Mouse (Mus musculus): ENCODE results near the gene Cybb. TPM values are rescaled to one million over a fixed set of nuclear protein-coding genes. Genes with fewer than 3 reads are reported as not detected.

The Cybb gene
- total and polyA plus RNA-seq, 3 experiments: 0.05 TPM; not detected in 1

GRCm38 (mm10) chrX:9470811-9471388 lies 16.7 kb downstream of the Cybb start:
- Histone ChIP-seq H3K27me3 (ENCODE audit: insufficient read depth, low read length) (no peaks in the 10 kb centered on the region), H3K4me3 (ENCODE audit: low read depth, low read length) (no peak overlapping the region), H3K36me3 (replicated peaks) (no peaks in the 10 kb centered on the region), H3K9me3 (replicated peaks) (no peaks in the 10 kb centered on the region), H3K4me1 (ENCODE audit: insufficient read depth, low read depth, low read length) (no peaks in the 10 kb centered on the region)
- ATAC-seq (ENCODE audit: extremely low read depth, insufficient number of reproducible peaks, low FRiP score, poor library complexity, severe bottlenecking): no peak
- TF ChIP-seq TAL1 (conservative IDR thresholded peaks at IDR 0.05; ENCODE audit: low read depth, low read length) (no peak), GATA2 (IDR thresholded peaks at IDR 0.05; ENCODE audit: borderline replicate concordance, low read depth, low read length) (no peak), CTCF (IDR thresholded peaks at IDR 0.05; ENCODE audit: low read depth, low read length) (no peak), GATA1 (IDR thresholded peaks at IDR 0.05; ENCODE audit: borderline replicate concordance, low read length) (no peak), POLR2AphosphoS5 (IDR thresholded peaks at IDR 0.05; ENCODE audit: insufficient replicate concordance, low read depth, low read length) (no peak)
- no peak for DNase-seq (ENCODE audit: low spot score)

GRCm38 (mm10) chrX:9469100-9469499 lies 18.5 kb downstream of the Cybb start:
- H3K4me3 ChIP-seq (ENCODE audit: low read depth, low read length): no peak overlapping the region
- ATAC-seq (ENCODE audit: extremely low read depth, insufficient number of reproducible peaks, low FRiP score, poor library complexity, severe bottlenecking): no peak
- no peaks in the 10 kb centered on the region for H3K9me3 ChIP-seq (replicated peaks)
- H3K36me3 ChIP-seq (replicated peaks): no peaks in the 10 kb centered on the region
- H3K27me3 ChIP-seq (ENCODE audit: insufficient read depth, low read length): no peaks in the 10 kb centered on the region
- no peaks in the 10 kb centered on the region for H3K4me1 ChIP-seq (ENCODE audit: insufficient read depth, low read depth, low read length)
- no peak for DNase-seq (ENCODE audit: low spot score)
- TF ChIP-seq GATA1 (IDR thresholded peaks at IDR 0.05; ENCODE audit: borderline replicate concordance, low read length) (no peak), CTCF (IDR thresholded peaks at IDR 0.05; ENCODE audit: low read depth, low read length) (no peak), TAL1 (conservative IDR thresholded peaks at IDR 0.05; ENCODE audit: low read depth, low read length) (no peak), GATA2 (IDR thresholded peaks at IDR 0.05; ENCODE audit: borderline replicate concordance, low read depth, low read length) (no peak), POLR2AphosphoS5 (IDR thresholded peaks at IDR 0.05; ENCODE audit: insufficient replicate concordance, low read depth, low read length) (no peak)

- no peak overlapping the region for H3K4me3 ChIP-seq (ENCODE audit: low read depth, low read length)
- no peaks in the 10 kb centered on the region for H3K27me3 ChIP-seq (ENCODE audit: insufficient read depth, low read length)
- DNase-seq (ENCODE audit: low spot score) (no peak), ATAC-seq (ENCODE audit: extremely low read depth, insufficient number of reproducible peaks, low FRiP score, poor library complexity, severe bottlenecking) (no peak)
- no peaks in the 10 kb centered on the region for H3K36me3 ChIP-seq (replicated peaks)
- no peaks in the 10 kb centered on the region for H3K9me3 ChIP-seq (replicated peaks)
- no peaks in the 10 kb centered on the region for H3K4me1 ChIP-seq (ENCODE audit: insufficient read depth, low read depth, low read length)
- TF ChIP-seq POLR2AphosphoS5 (IDR thresholded peaks at IDR 0.05; ENCODE audit: insufficient replicate concordance, low read depth, low read length) (no peak), TAL1 (conservative IDR thresholded peaks at IDR 0.05; ENCODE audit: low read depth, low read length) (no peak), GATA1 (IDR thresholded peaks at IDR 0.05; ENCODE audit: borderline replicate concordance, low read length) (no peak), GATA2 (IDR thresholded peaks at IDR 0.05; ENCODE audit: borderline replicate concordance, low read depth, low read length) (no peak), CTCF (IDR thresholded peaks at IDR 0.05; ENCODE audit: low read depth, low read length) (no peak)
These were observed 20.6 kb downstream of the Cybb start for GRCm38 (mm10) chrX:9467020-9467419.

GRCm38 (mm10) chrX:9465890-9466289 lies 21.7 kb downstream of the Cybb start:
- no peaks in the 10 kb centered on the region for H3K9me3 ChIP-seq (replicated peaks)
- H3K36me3 ChIP-seq (replicated peaks): no peaks in the 10 kb centered on the region
- ATAC-seq (ENCODE audit: extremely low read depth, insufficient number of reproducible peaks, low FRiP score, poor library complexity, severe bottlenecking): no peak
- no peak for TF ChIP-seq GATA1 (IDR thresholded peaks at IDR 0.05; ENCODE audit: borderline replicate concordance, low read length)
- no peak for TF ChIP-seq CTCF (IDR thresholded peaks at IDR 0.05; ENCODE audit: low read depth, low read length)
- TF ChIP-seq POLR2AphosphoS5 (IDR thresholded peaks at IDR 0.05; ENCODE audit: insufficient replicate concordance, low read depth, low read length): no peak
- TF ChIP-seq TAL1 (conservative IDR thresholded peaks at IDR 0.05; ENCODE audit: low read depth, low read length): no peak
- no peak for TF ChIP-seq GATA2 (IDR thresholded peaks at IDR 0.05; ENCODE audit: borderline replicate concordance, low read depth, low read length)
- DNase-seq (ENCODE audit: low spot score): no peak
- H3K27me3 ChIP-seq (ENCODE audit: insufficient read depth, low read length): no peaks in the 10 kb centered on the region
- no peaks in the 10 kb centered on the region for H3K4me1 ChIP-seq (ENCODE audit: insufficient read depth, low read depth, low read length)
- no peak overlapping the region for H3K4me3 ChIP-seq (ENCODE audit: low read depth, low read length)

- ATAC-seq (ENCODE audit: extremely low read depth, insufficient number of reproducible peaks, low FRiP score, poor library complexity, severe bottlenecking): no peak
These were observed 24.9 kb downstream of the Cybb start for GRCm38 (mm10) chrX:9462671-9463070.

DNA sequence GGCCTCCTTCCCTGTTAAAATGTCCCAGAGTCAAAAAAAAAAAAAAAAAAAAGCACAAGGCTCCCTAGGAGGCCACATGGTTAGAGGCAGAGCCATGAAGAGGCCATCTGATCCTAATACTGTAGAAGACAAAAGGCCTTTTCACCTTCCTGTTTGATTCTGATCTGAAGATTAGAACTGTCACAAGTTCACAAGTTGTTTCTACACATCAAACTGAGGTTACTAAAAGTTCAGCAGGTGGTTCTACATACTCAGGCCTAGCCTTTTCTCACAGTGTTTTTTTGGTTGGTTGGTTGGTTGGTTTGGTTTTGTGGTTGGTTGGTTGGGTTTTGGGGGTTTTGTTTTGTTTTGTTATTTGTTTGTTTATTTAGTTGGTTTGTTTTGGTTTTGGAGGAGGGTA lies 26.2 kb downstream of the Cybb start:
- no peaks in the 10 kb centered on the region for H3K9me3 ChIP-seq (replicated peaks)
- no peak for TF ChIP-seq GATA1 (IDR thresholded peaks at IDR 0.05; ENCODE audit: borderline replicate concordance, low read length)
- TF ChIP-seq CTCF (IDR thresholded peaks at IDR 0.05; ENCODE audit: low read depth, low read length): no peak
- TF ChIP-seq TAL1 (conservative IDR thresholded peaks at IDR 0.05; ENCODE audit: low read depth, low read length): no peak
- no peak for TF ChIP-seq GATA2 (IDR thresholded peaks at IDR 0.05; ENCODE audit: borderline replicate concordance, low read depth, low read length)
- no peak for TF ChIP-seq POLR2AphosphoS5 (IDR thresholded peaks at IDR 0.05; ENCODE audit: insufficient replicate concordance, low read depth, low read length)
- no peaks in the 10 kb centered on the region for H3K36me3 ChIP-seq (replicated peaks)
- H3K4me3 ChIP-seq (ENCODE audit: low read depth, low read length): no peak overlapping the region
- no peak for ATAC-seq (ENCODE audit: extremely low read depth, insufficient number of reproducible peaks, low FRiP score, poor library complexity, severe bottlenecking)
- no peaks in the 10 kb centered on the region for H3K27me3 ChIP-seq (ENCODE audit: insufficient read depth, low read length)
- no peaks in the 10 kb centered on the region for H3K4me1 ChIP-seq (ENCODE audit: insufficient read depth, low read depth, low read length)
- no peak for DNase-seq (ENCODE audit: low spot score)

More at GRCm38 (mm10) chrX:9462671-9463070, 24.9 kb downstream of the Cybb start:
- Histone ChIP-seq H3K4me1 (ENCODE audit: insufficient read depth, low read depth, low read length) (no peaks in the 10 kb centered on the region), H3K4me3 (ENCODE audit: low read depth, low read length) (no peak overlapping the region), H3K36me3 (replicated peaks) (no peaks in the 10 kb centered on the region), H3K9me3 (replicated peaks) (no peaks in the 10 kb centered on the region), H3K27me3 (ENCODE audit: insufficient read depth, low read length) (no peaks in the 10 kb centered on the region)
- TF ChIP-seq TAL1 (conservative IDR thresholded peaks at IDR 0.05; ENCODE audit: low read depth, low read length) (no peak), GATA2 (IDR thresholded peaks at IDR 0.05; ENCODE audit: borderline replicate concordance, low read depth, low read length) (no peak), GATA1 (IDR thresholded peaks at IDR 0.05; ENCODE audit: borderline replicate concordance, low read length) (no peak), CTCF (IDR thresholded peaks at IDR 0.05; ENCODE audit: low read depth, low read length) (no peak), POLR2AphosphoS5 (IDR thresholded peaks at IDR 0.05; ENCODE audit: insufficient replicate concordance, low read depth, low read length) (no peak)
- DNase-seq (ENCODE audit: low spot score): no peak

All from G1E (cell line).